Mouse (Mus musculus) cerebellum, postnatal 10 days (tissue): ENCODE measurements around the gene Srr.

Source experiments
- DNase-seq, 2 experiments: peaks; one replicate each; pipeline ENCODE4 v3.0.0; 2021; ENCODE audit warnings: mixed read lengths in 2 of 2

Srr gene

GRCm38 (mm10) chr11:74857756-74858155 is 68.0 kb downstream of the Srr start:
- DNase-seq = no peak
